Mouse (Mus musculus) c-Kit-positive CD71-positive TER-119-negative erythroid progenitor cells, embryonic 14.5 days (primary cell): ENCODE measurements around the gene Igf2bp2.

Experiments
- DNase-seq: peaks from one replicate; pipeline ENCODE4 v3.0.0-alpha.2; 2013; ENCODE audit warnings: low read depth

The Igf2bp2 gene

DNA sequence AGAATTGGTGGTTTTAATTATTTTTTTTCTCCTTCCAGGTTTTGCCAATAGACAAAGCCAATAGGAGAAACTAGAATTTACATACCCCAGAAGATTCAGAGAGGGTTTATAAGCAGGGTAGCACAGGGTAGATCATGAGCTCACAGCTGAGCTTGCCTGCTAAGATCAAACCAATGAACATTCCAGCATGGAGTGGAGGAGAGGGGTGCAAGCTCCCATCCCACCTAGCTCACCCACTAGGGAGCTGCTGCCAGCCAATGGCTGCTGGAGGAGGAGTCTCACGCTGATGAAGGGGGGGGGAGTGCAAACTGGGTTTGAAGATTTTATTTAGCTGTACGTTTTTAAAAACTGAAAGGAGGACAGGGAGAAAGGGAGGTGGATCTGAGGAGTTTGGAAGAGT is 14.0 kb downstream of the Igf2bp2 start:
- no peak for DNase-seq

DNA sequence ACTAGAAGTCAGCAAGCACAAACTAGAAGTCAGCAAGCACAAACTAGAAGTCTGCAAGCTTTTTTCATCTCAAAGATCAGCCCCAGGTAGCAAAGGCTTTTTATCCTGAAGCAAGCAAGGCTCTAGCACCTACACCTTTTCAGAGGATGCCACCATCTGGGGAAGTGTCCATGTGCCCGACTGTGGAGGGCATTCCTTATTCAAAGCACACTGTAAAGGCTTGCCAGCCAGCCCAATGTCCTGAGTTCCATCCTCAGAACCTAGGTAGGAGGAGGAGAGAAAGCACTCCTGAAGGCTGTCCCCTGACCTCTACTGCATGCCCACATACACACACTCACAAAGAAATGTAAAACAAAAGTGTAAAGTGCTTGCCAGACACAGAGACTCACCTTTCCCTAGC is 16.0 kb downstream of the Igf2bp2 start:
- no peak for DNase-seq

DNA sequence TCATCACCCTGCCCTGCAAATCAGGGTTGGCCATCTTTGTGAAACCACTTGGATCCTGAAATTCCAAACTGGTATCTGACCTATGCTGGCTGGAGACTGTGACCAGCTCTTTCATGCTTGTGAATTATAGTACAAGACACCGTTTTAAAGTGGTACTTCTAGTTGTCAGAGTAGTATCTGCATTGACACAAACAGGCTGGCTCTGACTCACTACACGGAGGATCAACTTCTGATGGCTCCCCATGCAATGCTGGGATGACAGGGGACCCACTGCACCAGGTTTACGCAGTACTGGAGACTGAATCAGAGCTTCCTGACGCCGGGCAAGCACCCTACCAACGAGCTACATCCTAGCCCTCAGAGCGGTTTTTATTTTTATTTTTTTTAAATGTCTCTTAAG is 17.0 kb downstream of the Igf2bp2 start:
- no peak for DNase-seq

DNA sequence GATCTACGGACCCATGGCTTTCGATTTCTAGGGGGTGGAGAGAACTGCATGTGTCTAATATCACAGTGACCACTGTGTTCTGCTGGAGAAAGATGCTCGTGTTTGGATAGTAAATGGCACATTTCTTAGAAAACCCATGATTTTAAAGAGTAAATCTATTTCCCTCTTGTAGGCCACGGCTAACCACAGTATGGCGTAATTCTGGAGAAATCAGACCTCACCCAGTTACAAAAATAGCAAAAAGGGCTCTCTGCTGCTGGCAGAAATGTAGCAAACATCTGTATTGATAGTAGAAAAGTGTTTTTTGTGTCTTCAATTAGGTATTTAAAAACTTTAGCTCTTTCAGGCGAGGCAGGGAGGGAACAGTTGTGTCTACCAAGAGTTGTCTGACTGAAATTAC is 18.6 kb downstream of the Igf2bp2 start:
- no peak for DNase-seq

DNA sequence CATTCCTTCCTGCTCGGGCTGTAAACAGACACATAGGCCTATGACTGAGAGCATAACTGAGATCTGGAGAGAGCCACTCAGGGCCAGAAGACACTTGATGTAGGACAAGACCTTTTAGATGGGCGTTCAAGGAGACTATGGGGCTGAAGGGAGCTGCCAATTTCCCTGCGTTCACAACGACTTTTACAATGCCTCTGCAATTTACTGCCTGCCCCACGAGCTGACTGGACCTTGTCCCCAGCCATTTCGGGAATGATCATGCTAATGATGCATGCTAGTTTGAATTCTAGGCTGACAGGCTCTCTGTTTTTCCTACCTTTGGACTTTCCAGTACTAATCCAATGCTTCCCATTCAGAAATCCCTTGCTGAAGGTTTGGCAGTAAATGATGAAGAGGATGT is 22.2 kb downstream of the Igf2bp2 start:
- DNase-seq: no peak

DNA sequence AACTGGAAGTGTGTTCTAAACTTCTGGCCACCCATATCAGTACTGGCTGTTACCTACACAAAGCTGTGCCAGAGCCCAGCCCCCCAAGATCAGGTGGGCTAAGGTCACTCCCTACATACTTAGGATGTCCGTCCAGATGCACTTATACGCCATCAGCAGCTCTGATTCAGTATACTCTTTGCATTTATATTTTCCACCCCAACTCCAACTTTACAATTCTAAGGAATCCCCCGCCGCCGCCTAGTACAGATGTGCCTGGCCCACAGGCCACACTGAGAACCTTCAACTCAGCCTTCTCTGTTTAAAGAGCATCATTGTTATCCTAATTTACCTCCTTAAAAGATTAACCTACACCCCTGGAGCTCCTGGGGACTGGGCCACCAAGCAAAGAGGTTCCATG is 23.3 kb downstream of the Igf2bp2 start:
- DNase-seq: no peak

DNA sequence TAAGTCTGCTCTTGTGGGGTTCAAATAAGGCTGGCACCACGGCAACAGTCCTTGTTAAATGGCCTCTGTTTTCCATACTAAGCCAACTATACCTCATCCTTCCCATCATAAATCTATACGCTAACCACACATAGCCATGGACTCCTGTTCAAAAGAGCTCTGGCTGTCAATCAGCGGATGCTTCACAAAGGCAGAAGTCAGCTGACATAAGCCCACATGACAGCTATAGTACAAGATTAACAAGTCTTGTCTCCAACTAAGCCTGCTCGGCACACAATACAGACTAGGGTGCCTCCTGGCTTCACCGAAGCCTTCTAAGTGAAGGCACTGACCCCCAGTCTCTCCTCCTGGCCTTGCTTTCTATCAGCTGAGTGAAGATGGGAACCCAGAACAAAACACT is 26.9 kb downstream of the Igf2bp2 start:
- no peak for DNase-seq

DNA sequence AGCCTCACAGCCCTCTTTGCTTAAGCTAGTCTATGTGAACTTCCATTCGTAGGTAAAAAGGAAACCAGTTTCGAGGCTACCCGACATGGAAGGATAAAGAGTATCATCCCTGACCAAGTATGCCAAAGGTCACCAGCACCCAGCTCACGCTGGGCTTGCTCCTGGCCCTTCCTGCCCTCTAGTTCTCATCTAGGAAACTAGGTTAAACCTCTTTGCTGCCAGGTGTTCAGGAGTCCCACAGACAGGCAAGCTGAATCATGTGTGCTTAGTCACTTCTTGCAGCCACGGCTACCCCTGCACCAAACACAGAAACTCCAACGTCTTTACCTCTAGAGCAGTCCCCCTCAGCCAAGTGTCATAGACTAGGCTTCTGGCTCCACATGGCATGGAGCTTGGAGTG is 31.8 kb downstream of the Igf2bp2 start:
- DNase-seq: no peak

DNA sequence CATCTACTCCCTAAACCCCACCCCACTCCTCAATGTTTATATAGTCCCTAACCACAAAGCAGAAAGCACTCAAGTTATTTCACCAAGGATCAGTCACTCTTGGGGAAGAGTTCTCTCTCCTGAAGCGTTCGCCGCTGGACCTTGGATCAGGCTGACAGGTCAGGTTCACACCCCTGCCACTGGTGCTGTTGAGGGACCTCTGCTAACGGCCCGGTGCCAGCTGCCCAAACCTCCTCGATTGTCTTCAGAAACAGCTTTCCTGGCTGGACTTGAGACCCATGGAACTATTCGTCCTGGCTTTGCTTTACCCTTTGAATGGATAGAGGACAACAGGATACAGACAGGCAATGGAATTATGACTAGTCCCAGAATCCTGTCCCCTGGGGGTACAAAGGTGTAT is 33.6 kb downstream of the Igf2bp2 start:
- DNase-seq: no peak

DNA sequence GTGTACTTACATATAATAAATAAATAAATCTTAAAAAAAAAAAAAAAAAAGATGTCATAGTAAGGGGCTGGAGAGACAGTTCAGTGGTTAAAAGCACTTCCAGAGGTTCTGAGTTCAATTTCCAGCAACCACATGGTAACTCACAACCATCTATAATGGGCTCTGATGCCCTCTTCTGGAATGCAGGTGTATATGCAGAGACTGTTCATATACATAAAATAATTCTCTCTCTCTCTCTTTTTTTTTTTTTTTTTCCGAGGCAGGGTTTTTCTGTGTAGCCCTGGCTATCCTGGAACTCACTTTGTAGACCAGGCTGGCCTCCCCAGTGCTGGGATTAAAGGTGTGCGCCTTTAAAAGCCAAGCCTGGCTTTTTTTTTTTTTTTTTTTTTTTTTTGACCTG is 34.5 kb downstream of the Igf2bp2 start:
- no peak for DNase-seq

DNA sequence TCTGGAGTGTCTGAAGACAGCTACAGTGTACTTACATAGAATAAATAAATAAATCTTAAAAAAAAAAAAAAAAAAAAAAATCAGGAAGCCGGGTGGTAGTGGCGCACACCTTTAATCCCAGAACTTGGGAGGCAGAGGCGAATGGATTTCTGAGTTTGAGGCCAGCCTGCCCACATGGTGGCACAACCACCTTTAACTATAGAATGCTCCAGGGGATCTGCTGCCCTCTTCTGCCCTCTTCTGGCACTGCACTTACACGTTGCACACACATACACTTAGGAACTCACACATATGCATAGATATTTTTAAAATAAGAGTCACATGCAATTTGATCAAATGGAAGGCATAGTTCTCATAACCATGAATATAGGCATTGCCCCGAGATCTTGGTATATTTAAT is 35.3 kb downstream of the Igf2bp2 start:
- DNase-seq: no peak

DNA sequence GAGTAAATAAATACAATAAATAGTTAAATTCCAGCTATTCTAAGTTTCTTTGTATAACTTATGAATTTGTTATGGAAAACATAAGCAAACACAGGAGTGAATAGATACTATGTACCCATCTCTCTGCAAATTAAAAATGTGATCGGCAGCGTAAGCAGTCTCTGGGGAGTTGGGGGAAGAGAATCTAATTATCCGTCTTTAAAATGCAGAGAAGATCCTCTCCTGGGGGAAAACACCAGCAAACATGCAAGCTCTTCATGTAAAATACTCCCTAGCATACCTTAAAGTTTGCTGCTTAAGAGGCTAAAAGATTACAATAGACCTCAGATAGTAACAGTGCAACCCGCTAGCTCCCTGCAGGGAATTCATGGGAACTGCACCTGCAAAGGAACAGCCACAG is 36.2 kb downstream of the Igf2bp2 start:
- no peak for DNase-seq

DNA sequence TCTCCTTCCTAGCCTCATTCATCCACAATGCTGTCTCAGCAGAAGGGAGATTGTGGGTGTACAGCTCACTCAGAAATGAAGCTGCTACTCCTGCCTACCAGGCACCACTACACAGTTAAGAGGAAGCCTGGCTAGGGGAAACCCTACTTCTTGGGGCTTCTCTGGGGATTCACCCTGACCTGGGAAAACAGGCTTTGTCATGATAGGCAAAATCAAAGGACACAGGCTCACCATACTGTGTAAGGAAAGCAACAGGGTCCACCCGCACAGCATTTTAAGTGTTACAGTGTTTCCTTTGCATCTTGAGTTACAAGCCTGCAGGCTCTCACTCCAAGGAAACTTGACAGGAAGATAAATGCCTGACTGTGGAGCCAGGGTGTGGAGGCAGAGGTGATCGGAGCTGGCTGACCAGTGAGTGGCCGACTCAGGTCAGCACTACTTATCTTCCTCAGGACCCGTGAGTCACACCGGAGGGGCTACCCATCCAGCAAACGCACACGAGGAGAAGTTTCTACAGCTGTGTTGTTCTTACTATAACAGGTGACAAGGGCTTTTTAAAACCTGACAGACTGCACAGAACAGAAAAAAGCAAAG is 38.7 kb downstream of the Igf2bp2 start:
- no peak for DNase-seq

DNA sequence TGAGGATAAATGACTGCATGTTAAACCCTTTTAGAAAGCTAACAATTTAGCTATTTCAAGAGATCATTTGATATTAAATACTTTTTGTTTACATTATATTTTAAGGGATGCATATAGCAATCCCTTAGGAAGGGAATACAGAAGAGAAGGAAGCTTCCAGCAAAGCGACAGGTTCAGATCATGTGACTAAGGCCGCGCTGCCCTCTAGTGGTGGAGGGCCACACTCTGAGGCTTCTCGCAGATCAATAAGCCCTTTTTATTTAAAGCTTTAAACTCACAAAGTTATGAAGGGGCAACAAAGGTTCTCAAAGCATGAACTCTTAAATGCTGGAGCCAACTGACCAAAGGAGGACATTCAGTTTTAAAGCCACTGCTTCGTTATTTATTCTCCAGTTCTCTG is 39.4 kb downstream of the Igf2bp2 start:
- DNase-seq: peak; percentile 30

DNA sequence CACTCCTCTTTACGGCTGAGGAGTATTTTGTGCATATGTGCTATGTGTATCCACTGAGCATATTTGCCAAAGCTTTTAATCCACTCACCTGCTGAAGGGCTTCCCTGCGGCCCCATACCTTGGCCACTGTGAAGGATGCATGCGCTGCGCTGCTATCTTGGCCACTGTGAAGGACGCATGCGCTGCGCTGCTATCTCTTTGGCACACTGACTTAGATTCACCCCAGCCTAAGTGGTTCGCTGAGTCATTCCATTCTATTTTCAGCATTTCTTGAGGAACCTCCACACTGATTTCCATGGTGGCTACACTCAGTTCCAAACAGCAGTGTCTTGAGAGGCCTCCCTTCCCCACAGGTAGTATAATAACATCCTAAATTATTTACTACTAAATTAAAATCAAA is 42.0 kb downstream of the Igf2bp2 start:
- DNase-seq: peak; percentile 34

DNA sequence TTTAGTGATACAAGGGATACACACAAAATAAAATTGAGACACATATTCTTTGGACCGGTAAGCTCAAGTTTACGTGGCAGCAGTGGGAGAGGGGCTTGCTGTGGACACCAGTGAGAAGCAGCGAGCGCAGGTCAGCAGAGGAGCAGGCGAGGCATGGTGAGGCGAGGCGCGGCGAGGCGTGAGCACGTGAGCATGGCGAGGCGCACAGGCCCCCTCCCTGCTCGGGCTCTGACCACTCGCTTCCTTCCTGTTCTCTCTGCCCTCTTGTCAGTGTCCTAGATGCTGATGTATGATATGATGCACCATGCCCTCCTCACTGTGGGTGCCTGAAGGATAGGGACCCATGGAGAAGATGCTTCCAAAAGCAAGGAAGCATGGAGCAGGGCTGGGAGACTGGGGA is 43.6 kb downstream of the Igf2bp2 start:
- DNase-seq: no peak

DNA sequence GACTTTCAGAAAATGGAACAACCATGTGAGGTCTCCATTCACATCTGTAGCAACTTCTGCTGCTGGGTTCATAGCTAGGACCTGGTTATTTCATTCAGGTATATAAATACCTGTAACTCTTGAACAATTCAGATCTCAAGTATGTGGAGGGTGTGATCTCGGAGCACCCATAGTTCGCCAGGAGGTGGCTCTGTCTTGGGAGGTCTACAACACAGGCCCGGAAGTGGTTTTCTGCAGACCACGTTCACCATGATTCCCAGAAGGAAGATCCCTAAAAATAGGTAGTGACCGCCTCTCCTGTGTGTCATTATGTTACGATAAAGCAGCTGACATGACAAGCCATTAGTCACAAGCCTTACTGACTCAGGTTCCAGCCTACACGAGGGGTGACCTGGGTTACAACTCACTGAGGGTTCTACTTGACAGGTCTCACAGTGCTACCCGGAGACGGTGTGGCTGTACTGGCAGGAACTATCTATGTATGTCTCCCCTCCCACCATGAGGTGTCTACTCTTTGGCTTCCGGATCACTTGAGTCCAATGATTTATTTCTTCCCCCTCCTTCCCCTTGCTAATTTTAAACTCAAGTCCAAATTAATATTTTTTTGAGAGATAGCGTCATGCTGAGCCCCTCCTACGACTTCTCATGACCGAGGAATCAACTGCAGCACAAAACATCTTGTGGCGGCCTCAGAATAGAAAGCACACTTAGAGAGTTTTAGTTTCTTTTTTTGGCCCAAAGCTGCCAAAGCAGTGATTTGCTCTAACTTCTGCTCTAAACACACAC is 44.2 kb downstream of the Igf2bp2 start:
- DNase-seq: no peak

DNA sequence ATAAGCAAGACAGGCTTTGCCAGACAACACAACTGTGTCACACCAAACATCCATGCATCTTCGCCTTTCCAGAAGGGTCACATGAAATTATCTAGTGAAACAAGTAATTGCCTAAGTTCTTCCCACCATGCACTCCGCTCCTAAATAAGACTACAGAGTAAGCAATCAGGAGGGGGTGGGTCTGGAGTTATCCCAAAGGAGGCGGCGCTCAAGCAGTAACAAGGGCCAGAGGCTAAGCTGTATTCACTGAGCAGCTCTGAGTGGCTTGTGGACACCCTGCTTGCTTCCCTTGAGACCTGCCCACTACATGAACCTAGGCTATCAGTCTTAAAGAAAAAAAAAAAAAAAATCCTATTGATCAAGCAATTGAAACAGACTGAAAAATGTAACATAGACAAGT is 44.9 kb downstream of the Igf2bp2 start:
- DNase-seq: no peak

DNA sequence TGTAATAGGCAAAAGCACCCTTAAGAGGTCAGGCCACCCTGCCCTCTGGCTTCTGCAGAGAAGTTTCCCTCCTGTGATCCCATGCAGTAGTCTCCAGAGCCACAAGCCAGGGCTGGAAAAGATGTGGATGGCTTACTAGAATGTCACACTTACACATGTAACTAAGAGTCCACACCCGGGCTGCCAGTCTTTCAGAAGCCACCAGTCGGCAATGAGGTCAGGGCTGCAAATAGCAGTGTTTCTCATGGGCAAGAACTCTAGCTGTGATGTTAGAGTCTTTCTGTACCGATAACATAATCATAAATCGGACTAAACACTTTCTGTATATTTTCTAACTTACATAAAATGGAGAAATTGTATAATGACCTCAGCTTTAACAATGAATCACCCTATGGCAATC is 46.4 kb downstream of the Igf2bp2 start:
- no peak for DNase-seq

DNA sequence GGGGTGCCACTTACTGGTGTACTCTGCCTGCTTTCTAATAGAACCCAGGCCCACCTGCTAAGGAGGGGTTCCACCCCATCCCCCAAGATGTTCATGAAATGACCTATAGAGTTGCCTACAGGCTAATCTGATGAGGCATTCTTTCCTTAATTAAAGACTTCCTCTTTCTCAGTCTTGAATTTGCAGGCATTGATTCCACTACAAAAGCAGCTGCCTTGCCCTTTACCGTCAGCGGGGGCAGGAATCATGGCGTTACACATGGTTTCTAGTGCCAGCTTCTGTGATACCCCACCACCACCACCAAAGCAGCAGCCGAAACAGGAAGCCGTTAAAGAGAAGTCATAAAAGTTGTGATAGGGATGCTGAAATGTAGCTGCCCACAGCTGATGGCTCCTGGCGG is 47.0 kb downstream of the Igf2bp2 start:
- DNase-seq: no peak

DNA sequence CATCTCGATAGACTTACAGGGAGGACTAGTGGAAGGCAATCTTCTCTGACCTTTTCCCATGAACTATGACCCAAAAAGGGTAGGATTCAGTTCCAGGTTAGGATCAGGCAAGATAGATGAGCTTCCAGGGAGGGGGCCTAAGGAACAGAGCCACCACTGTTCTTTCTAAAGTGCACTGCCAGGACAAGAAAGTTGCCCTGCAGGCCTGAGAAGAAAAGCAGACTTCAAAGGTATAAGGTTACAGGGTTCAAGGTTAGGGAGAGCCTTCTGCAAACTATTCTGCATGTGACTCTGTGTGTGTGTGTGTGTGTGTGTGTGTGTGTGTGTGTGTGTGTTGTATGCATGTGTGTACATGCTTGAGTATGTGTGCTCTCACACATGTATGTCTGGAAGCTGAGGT is 53.1 kb downstream of the Igf2bp2 start:
- no peak for DNase-seq

DNA sequence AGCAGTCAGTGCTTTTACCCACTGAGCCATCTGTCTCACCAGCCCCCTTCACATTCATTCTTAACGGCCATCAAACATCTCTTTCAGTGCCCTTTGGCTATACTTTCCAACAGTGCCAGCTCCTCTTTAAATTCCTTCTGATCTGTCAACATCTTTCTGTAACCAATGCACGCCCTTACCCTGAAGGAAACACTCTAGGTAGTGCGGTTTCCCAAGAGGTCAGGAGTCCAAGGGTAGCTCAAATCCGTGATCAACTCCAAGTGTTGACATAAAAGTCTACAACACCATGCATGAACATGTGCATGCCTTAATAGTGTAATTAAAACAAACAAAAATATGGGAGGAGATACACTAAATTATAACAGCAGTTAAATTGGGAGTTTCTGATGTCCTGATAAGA is 53.9 kb downstream of the Igf2bp2 start:
- no peak for DNase-seq

DNA sequence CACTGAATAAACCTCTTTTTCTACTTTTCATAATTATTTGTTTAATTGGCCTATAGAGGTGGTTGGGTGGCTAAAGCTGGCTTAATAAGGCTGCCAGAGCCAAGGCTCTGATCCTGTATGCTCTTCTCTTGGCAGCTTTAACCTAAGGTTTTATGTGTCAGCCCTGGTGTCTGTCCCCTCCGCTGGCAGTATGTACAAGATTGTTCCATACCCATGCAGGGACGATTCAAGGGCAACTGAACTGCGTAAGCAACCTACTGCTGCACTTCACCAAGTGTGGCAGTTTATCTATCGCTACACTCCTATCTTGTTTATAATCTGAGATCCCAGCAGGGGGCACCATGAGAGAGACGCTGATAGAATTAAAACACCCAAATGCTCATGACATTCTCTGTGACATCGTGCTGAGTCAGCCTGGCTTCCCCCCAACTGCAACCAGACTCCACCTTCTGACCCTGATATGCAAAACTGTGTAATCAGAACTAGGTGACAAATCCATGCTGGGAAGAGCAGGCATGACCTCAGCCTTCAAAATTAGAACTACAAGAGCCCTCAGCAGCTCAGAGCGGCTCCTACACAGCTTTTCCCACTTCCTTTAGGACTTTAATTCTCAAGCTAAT is 55.1 kb downstream of the Igf2bp2 start:
- DNase-seq: peak; percentile 23
